Mouse (Mus musculus) liver, embryonic 14.5 days (tissue): ENCODE data around the gene Gls.

Experiments used
- CTCF ChIP-seq: IDR thresholded peaks from 2 replicates; pipeline ENCODE4 v1.5.1; 2016; ENCODE audit warnings: antibody characterized with exemption, low read depth, control low read depth
- EP300 ChIP-seq: IDR thresholded peaks from 2 replicates; pipeline ENCODE4 v1.6.1; 2016; ENCODE audit warnings: antibody characterized with exemption, low read depth

DNA sequence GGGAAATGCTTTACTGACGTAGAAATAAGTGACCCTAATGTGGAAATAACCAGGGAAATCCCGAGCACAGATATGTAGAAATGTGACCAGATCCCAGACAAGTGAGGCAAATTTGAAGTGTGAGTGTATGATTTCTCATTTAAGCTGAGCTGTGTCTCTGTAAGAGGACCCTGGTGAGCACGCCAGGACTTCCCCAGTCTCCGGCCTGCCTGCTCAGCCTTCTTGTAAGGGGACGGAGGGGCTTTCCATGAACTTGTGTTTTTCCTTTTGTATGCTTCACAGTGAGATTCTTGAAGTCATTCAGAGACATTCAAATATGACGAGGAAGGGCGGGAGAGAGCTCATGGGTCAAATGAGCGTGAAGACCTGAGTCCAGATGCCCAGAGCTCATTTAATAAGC, 99.8 kb downstream of the Gls start:
- TF ChIP-seq EP300 (no peak), CTCF (no peak)
